Mouse (Mus musculus) adrenal gland, postnatal 36 days (tissue): Measurements from ENCODE around the gene Phlda1. TPM values are rescaled to one million over a fixed set of nuclear protein-coding genes. Genes with fewer than 3 reads are reported as not detected.
A peak's percentile ranks its signal among the peaks of the same experiment; 100 is the strongest.

Source experiments
- DNase-seq, 2 experiments: peaks; one replicate each; pipeline ENCODE4 v3.0.0; 2021; ENCODE audit warnings: mixed read lengths in 1 of 2
- total RNA-seq, 2 experiments: library from RNA; stranded (reverse); gene quantifications; 2 replicates each; pipeline ENCODE4 v1.2.3; 2021

The Phlda1 gene
- total RNA-seq, 2 experiments from 2014 or later = 120 to 126 TPM

GRCm38 (mm10) chr10:111504606-111505005 lies 1.5 kb upstream of the Phlda1 start:
- DNase-seq = no peak

- no peak for DNase-seq
Observed at GRCm38 (mm10) chr10:111505406-111505805, 680 bp upstream of the Phlda1 start.

GRCm38 (mm10) chr10:111506926-111507459 lies 907 bp downstream of the Phlda1 start:
- DNase-seq = peak in 1 of 2 experiments; percentile 54

GRCm38 (mm10) chr10:111507460-111508211 lies 1.6 kb downstream of the Phlda1 start:
- peak; percentile 67 to 79 for DNase-seq

GRCm38 (mm10) chr10:111508324-111509080 lies 2.4 kb downstream of the Phlda1 start:
- DNase-seq = no peak

GRCm38 (mm10) chr10:111509103-111509784 lies 3.2 kb downstream of the Phlda1 start:
- DNase-seq = no peak

- no peak for DNase-seq
Observed at GRCm38 (mm10) chr10:111509981-111510380, 3.9 kb downstream of the Phlda1 start.

- peak; percentile 65 to 66 for DNase-seq
Observed at GRCm38 (mm10) chr10:111510798-111511197, 4.7 kb downstream of the Phlda1 start.

GRCm38 (mm10) chr10:111512036-111512568 lies 6.0 kb downstream of the Phlda1 start:
- DNase-seq = peak in 1 of 2 experiments; percentile 29

GRCm38 (mm10) chr10:111514282-111514885 lies 8.3 kb downstream of the Phlda1 start:
- DNase-seq = no peak

GRCm38 (mm10) chr10:111515071-111516010 lies 9.3 kb downstream of the Phlda1 start:
- DNase-seq = no peak

GRCm38 (mm10) chr10:111516172-111516588 lies 10.1 kb downstream of the Phlda1 start:
- peak; percentile 79 for DNase-seq

GRCm38 (mm10) chr10:111516804-111517436 lies 10.8 kb downstream of the Phlda1 start:
- no peak for DNase-seq

GRCm38 (mm10) chr10:111518350-111518749 lies 12.3 kb downstream of the Phlda1 start:
- DNase-seq = no peak

GRCm38 (mm10) chr10:111519620-111520370 lies 13.7 kb downstream of the Phlda1 start:
- peak; percentile 63 to 73 for DNase-seq

GRCm38 (mm10) chr10:111520621-111521020 lies 14.5 kb downstream of the Phlda1 start:
- no peak for DNase-seq

GRCm38 (mm10) chr10:111521636-111522035 lies 15.6 kb downstream of the Phlda1 start:
- no peak for DNase-seq

GRCm38 (mm10) chr10:111522230-111522629 lies 16.1 kb downstream of the Phlda1 start:
- no peak for DNase-seq

- no peak for DNase-seq
Observed at GRCm38 (mm10) chr10:111523894-111524293, 17.8 kb downstream of the Phlda1 start.
